Mouse (Mus musculus) liver, embryonic 15.5 days (tissue): ENCODE measurements at regions not wholly inside any gene's neighbourhood (a gene's known extent, or its start where the extent isn't known, plus 50 kb on each side); places are given as distances from the start of the nearest gene placed in this dataset.

Source experiments
- ATAC-seq: fragments of 200-750 bp; cut with Nextera tagmentation; 2 replicates; pipeline ENCODE4 v1.8.0; 2017; ENCODE audit warnings: moderate number of reproducible peaks, mild to moderate bottlenecking, moderate library complexity; ENCODE audit not compliant: insufficient read depth
- H3K27ac ChIP-seq: fragments of 300-500 bp; sonication (generic); replicated peaks from 2 replicates; pipeline ENCODE4 v1.5.1; 2015; ENCODE audit warnings: mild to moderate bottlenecking, inconsistent platforms
- H3K27me3 ChIP-seq: fragments of 300-500 bp; sonication (generic); 2 replicates; pipeline ENCODE4 v1.6.1; 2015; ENCODE audit warnings: mild to moderate bottlenecking, inconsistent platforms
- H3K36me3 ChIP-seq: fragments of 300-500 bp; sonication (generic); replicated peaks from 2 replicates; pipeline ENCODE4 v1.6.1; 2015; ENCODE audit warnings: moderate library complexity, mild to moderate bottlenecking, inconsistent platforms
- H3K4me1 ChIP-seq: fragments of 300-500 bp; sonication (generic); replicated peaks from 2 replicates; pipeline ENCODE4 v1.6.1; 2015; ENCODE audit warnings: inconsistent platforms
- H3K4me2 ChIP-seq: fragments of 300-500 bp; sonication (generic); 2 replicates; pipeline ENCODE4 v1.6.1; 2015; ENCODE audit warnings: moderate library complexity, mild to moderate bottlenecking, inconsistent platforms
- H3K4me3 ChIP-seq: fragments of 300-500 bp; sonication (generic); replicated peaks from 2 replicates; pipeline ENCODE4 v1.5.1; 2015; ENCODE audit warnings: mild to moderate bottlenecking, inconsistent platforms
- H3K9ac ChIP-seq: fragments of 300-500 bp; sonication (generic); 2 replicates; pipeline ENCODE4 v1.6.1; 2015; ENCODE audit warnings: moderate library complexity, mild to moderate bottlenecking, inconsistent platforms
- H3K9me3 ChIP-seq: fragments of 300-500 bp; sonication (generic); replicated peaks from 2 replicates; pipeline ENCODE4 v1.6.1; 2016; ENCODE audit warnings: inconsistent platforms
- WGBS: fragments of 180-500 bp; shearing (Covaris S2); methylation state at CpG from one replicate; pipeline ENCODE4 v1.1.7; 2015; ENCODE audit warnings: mixed read lengths; ENCODE audit not compliant: insufficient replicate concordance; 5-methylcytosine and 5-hydroxymethylcytosine counted together

GRCm38 (mm10) chr3:117116210-117116609 lies 147.4 kb upstream of the Palmd start:
- 0 out of 2 replicates have a peak, but pooled peaks cover 4% of the 10 kb centered on the region for H3K4me1 ChIP-seq
- no peak for ATAC-seq

GRCm38 (mm10) chr3:117112766-117113165 lies 144.0 kb upstream of the Palmd start:
- Histone ChIP-seq H3K4me3 (no peak overlapping the region), H3K9me3 (no peaks in the 10 kb centered on the region), H3K9ac (no peak overlapping the region), H3K4me1 (no peaks in the 10 kb centered on the region), H3K27me3 (no peaks in the 10 kb centered on the region), H3K27ac (no peak overlapping the region), H3K4me2 (no peak overlapping the region), H3K36me3 (no peaks in the 10 kb centered on the region)
- no peak for ATAC-seq
- WGBS = 29% methylated on average over 3 of the region's 3 CpGs

More at GRCm38 (mm10) chr3:117116210-117116609, 147.4 kb upstream of the Palmd start:
- WGBS = 70% methylated on average over 2 of the region's 2 CpGs
- Histone ChIP-seq H3K36me3 (no peaks in the 10 kb centered on the region), H3K9me3 (no peaks in the 10 kb centered on the region), H3K9ac (no peak overlapping the region), H3K4me2 (no peak overlapping the region), H3K27ac (no peak overlapping the region), H3K4me3 (no peak overlapping the region), H3K27me3 (no peaks in the 10 kb centered on the region)

GRCm38 (mm10) chr3:117112304-117112703 lies 143.5 kb upstream of the Palmd start:
- Histone ChIP-seq H3K9ac (no peak overlapping the region), H3K36me3 (no peaks in the 10 kb centered on the region), H3K27me3 (no peaks in the 10 kb centered on the region), H3K9me3 (no peaks in the 10 kb centered on the region), H3K4me2 (no peak overlapping the region), H3K27ac (no peak overlapping the region), H3K4me1 (no peaks in the 10 kb centered on the region), H3K4me3 (no peak overlapping the region)
- 61% methylated on average over 4 of the region's 4 CpGs for WGBS
- ATAC-seq = no peak

GRCm38 (mm10) chr3:117108966-117109700 lies 140.3 kb upstream of the Palmd start:
- Histone ChIP-seq H3K9me3 (no peaks in the 10 kb centered on the region), H3K4me2 (no peak overlapping the region), H3K27me3 (no peaks in the 10 kb centered on the region), H3K36me3 (no peaks in the 10 kb centered on the region), H3K27ac (no peak overlapping the region), H3K4me3 (no peak overlapping the region), H3K9ac (no peak overlapping the region), H3K4me1 (no peaks in the 10 kb centered on the region)
- WGBS = 60% methylated on average over 8 of the region's 8 CpGs
- ATAC-seq = no peak

- Histone ChIP-seq H3K9me3 (no peaks in the 10 kb centered on the region), H3K27ac (no peak overlapping the region), H3K4me2 (no peak overlapping the region), H3K4me3 (no peak overlapping the region), H3K4me1 (no peaks in the 10 kb centered on the region), H3K27me3 (no peaks in the 10 kb centered on the region), H3K9ac (no peak overlapping the region), H3K36me3 (no peaks in the 10 kb centered on the region)
- no peak for ATAC-seq
- 63% methylated on average over 6 of the region's 6 CpGs for WGBS
Observed at GRCm38 (mm10) chr3:117107986-117108385, 139.2 kb upstream of the Palmd start.

GRCm38 (mm10) chr3:117107378-117107777 lies 138.6 kb upstream of the Palmd start:
- Histone ChIP-seq H3K27me3 (no peaks in the 10 kb centered on the region), H3K27ac (no peak overlapping the region), H3K4me1 (no peaks in the 10 kb centered on the region), H3K36me3 (no peaks in the 10 kb centered on the region), H3K9ac (no peak overlapping the region), H3K4me3 (no peak overlapping the region), H3K9me3 (no peaks in the 10 kb centered on the region), H3K4me2 (no peak overlapping the region)
- no peak for ATAC-seq
- 59% methylated on average over 3 of the region's 3 CpGs for WGBS

GRCm38 (mm10) chr3:117087646-117088045 lies 118.9 kb upstream of the Palmd start:
- Histone ChIP-seq H3K27ac (no peak overlapping the region), H3K27me3 (no peaks in the 10 kb centered on the region), H3K4me2 (no peak overlapping the region), H3K36me3 (no peaks in the 10 kb centered on the region), H3K9me3 (no peaks in the 10 kb centered on the region), H3K4me3 (no peak overlapping the region), H3K9ac (no peak overlapping the region), H3K4me1 (no peaks in the 10 kb centered on the region)
- 53% methylated on average over 2 of the region's 2 CpGs for WGBS
- no peak for ATAC-seq

- no peaks in the 10 kb centered on the region for H3K36me3 ChIP-seq
- no peak overlapping the region for H3K27ac ChIP-seq
- no peaks in the 10 kb centered on the region for H3K9me3 ChIP-seq
- no peaks in the 10 kb centered on the region for H3K27me3 ChIP-seq
- no peak for ATAC-seq
- WGBS = 50% methylated on average over 2 of the region's 2 CpGs
- H3K4me1 ChIP-seq = no peaks in the 10 kb centered on the region
- H3K9ac ChIP-seq = no peak overlapping the region
- H3K4me2 ChIP-seq = no peak overlapping the region
- no peak overlapping the region for H3K4me3 ChIP-seq
Observed at GRCm38 (mm10) chr3:117076734-117077133, 107.9 kb upstream of the Palmd start.

GRCm38 (mm10) chr3:117073399-117073798 lies 104.6 kb upstream of the Palmd start:
- Histone ChIP-seq H3K27ac (no peak overlapping the region), H3K9ac (no peak overlapping the region), H3K36me3 (no peaks in the 10 kb centered on the region), H3K27me3 (no peaks in the 10 kb centered on the region), H3K9me3 (no peaks in the 10 kb centered on the region), H3K4me2 (no peak overlapping the region), H3K4me1 (no peaks in the 10 kb centered on the region), H3K4me3 (no peak overlapping the region)
- 48% methylated on average over 4 of the region's 4 CpGs for WGBS
- no peak for ATAC-seq

GRCm38 (mm10) chr3:117072998-117073397 lies 104.2 kb upstream of the Palmd start:
- H3K36me3 ChIP-seq = no peaks in the 10 kb centered on the region
- no peak overlapping the region for H3K27ac ChIP-seq
- WGBS = 65% methylated on average over 3 of the region's 3 CpGs
- H3K27me3 ChIP-seq = no peaks in the 10 kb centered on the region
- H3K9me3 ChIP-seq = no peaks in the 10 kb centered on the region
- no peaks in the 10 kb centered on the region for H3K4me1 ChIP-seq
- ATAC-seq = no peak
- H3K9ac ChIP-seq = no peak overlapping the region
- H3K4me3 ChIP-seq = no peak overlapping the region
- no peak overlapping the region for H3K4me2 ChIP-seq

GRCm38 (mm10) chr3:117071851-117072250 lies 103.1 kb upstream of the Palmd start:
- Histone ChIP-seq H3K9ac (no peak overlapping the region), H3K4me1 (no peaks in the 10 kb centered on the region), H3K4me3 (no peak overlapping the region), H3K36me3 (no peaks in the 10 kb centered on the region), H3K27ac (no peak overlapping the region), H3K9me3 (no peaks in the 10 kb centered on the region), H3K27me3 (no peaks in the 10 kb centered on the region), H3K4me2 (no peak overlapping the region)
- 66% methylated on average over 5 of the region's 5 CpGs for WGBS
- no peak for ATAC-seq

- H3K4me3 ChIP-seq = no peak overlapping the region
- H3K27ac ChIP-seq = no peak overlapping the region
- 46% methylated on average over 7 of the region's 7 CpGs for WGBS
- no peak overlapping the region for H3K9ac ChIP-seq
- no peaks in the 10 kb centered on the region for H3K36me3 ChIP-seq
- H3K27me3 ChIP-seq = no peaks in the 10 kb centered on the region
- ATAC-seq = no peak
- no peak overlapping the region for H3K4me2 ChIP-seq
- no peaks in the 10 kb centered on the region for H3K4me1 ChIP-seq
- H3K9me3 ChIP-seq = no peaks in the 10 kb centered on the region
Observed at GRCm38 (mm10) chr3:117067470-117068053, 98.8 kb upstream of the Palmd start.
